Mouse (Mus musculus) kidney, postnatal 0 days (tissue): ENCODE data around the gene Tnnt3. TPM values are rescaled to one million over a fixed set of nuclear protein-coding genes. Genes with fewer than 3 reads are reported as not detected.

Experiments
- ATAC-seq: fragments of 200-750 bp; cut with Nextera tagmentation; replicated peaks from 2 replicates; pipeline ENCODE4 v1.8.0; 2017; ENCODE audit warnings: low read depth, moderate number of reproducible peaks, moderate TSS enrichment, moderate library complexity; ENCODE audit not compliant: low FRiP score
- DNase-seq: peaks from one replicate; pipeline ENCODE4 v3.0.0-alpha.2; 2016; ENCODE audit warnings: low spot score
- H3K27ac ChIP-seq: fragments of 300-500 bp; sonication (generic); 2 replicates; pipeline ENCODE4 v1.5.1; 2014; ENCODE audit warnings: mild to moderate bottlenecking
- H3K27me3 ChIP-seq: fragments of 300-500 bp; sonication (generic); 2 replicates; pipeline ENCODE4 v1.6.1; 2014; ENCODE audit warnings: low read length, mixed read lengths; ENCODE audit not compliant: insufficient read depth
- H3K36me3 ChIP-seq: fragments of 300-500 bp; sonication (generic); 2 replicates; pipeline ENCODE4 v1.6.1; 2014; ENCODE audit warnings: low read length, mixed read lengths; ENCODE audit not compliant: insufficient read depth
- H3K4me1 ChIP-seq: fragments of 300-500 bp; sonication (generic); replicated peaks from 2 replicates; pipeline ENCODE4 v1.6.1; 2014; ENCODE audit warnings: antibody characterized with exemption, low read length, mixed read lengths; ENCODE audit not compliant: insufficient read depth
- H3K4me2 ChIP-seq: fragments of 300-500 bp; sonication (generic); 2 replicates; pipeline ENCODE4 v1.6.1; 2014; ENCODE audit warnings: mild to moderate bottlenecking, low read length, moderate library complexity, mixed read lengths
- H3K4me3 ChIP-seq: fragments of 300-500 bp; sonication (generic); replicated peaks from 2 replicates; pipeline ENCODE4 v1.5.1; 2014; ENCODE audit warnings: low read depth, low read length
- H3K9ac ChIP-seq: fragments of 300-500 bp; sonication (generic); 2 replicates; pipeline ENCODE4 v1.6.1; 2014; ENCODE audit warnings: low read depth, low read length
- H3K9me3 ChIP-seq: fragments of 300-500 bp; sonication (generic); replicated peaks from 2 replicates; pipeline ENCODE4 v1.6.1; 2016; ENCODE audit warnings: low read length, inconsistent platforms, mixed read lengths
- CTCF ChIP-seq: IDR thresholded peaks from 2 replicates; pipeline ENCODE4 v1.5.1; 2016; ENCODE audit warnings: antibody characterized with exemption, low read depth, mild to moderate bottlenecking, moderate library complexity
- WGBS: fragments of 180-500 bp; shearing (Covaris S2); extraction: QIAGEN DNeasy Blood & Tissue Kit; methylation state at CpG from one replicate; pipeline ENCODE4 v1.1.7; 2014; 5-methylcytosine and 5-hydroxymethylcytosine counted together
- polyA plus RNA-seq: library from polyadenylated mRNA; unstranded; fragments of >200 nt; fragmentation: Nextera tagmentation; extraction: Ambion mirVana; gene quantifications from 2 replicates; pipeline ENCODE4 v1.2.1, GENCODE M21; 2015

The Tnnt3 gene
- polyA plus RNA-seq, 1 experiment from 2014 or later = 3.4 TPM

- Histone ChIP-seq H3K4me1 (peaks cover 22% of the 10 kb centered on the region), H3K27ac (peak overlapping the region; percentile 90), H3K36me3 (no peaks in the 10 kb centered on the region), H3K9ac (peak overlapping the region; percentile 60; the same call in 1 of the 2 replicates), H3K27me3 (no peaks in the 10 kb centered on the region), H3K4me2 (peak overlapping the region; percentile 49), H3K4me3 (peak overlapping the region; percentile 19), H3K9me3 (no peaks in the 10 kb centered on the region)
- WGBS = 74% methylated on average over 2 of the region's 2 CpGs
- no peak for ATAC-seq
- no peak for DNase-seq
- no peak for TF ChIP-seq CTCF
Measured at GRCm38 (mm10) chr7:142473476-142473875, 25.2 kb upstream of the Tnnt3 start.

GRCm38 (mm10) chr7:142474799-142475198 lies 23.8 kb upstream of the Tnnt3 start:
- DNase-seq = peak; percentile 44
- TF ChIP-seq CTCF = no peak
- WGBS = 32% methylated on average over 14 of the region's 14 CpGs
- peaks cover 22% of the 10 kb centered on the region for H3K4me1 ChIP-seq
- H3K36me3 ChIP-seq = no peaks in the 10 kb centered on the region
- no peaks in the 10 kb centered on the region for H3K27me3 ChIP-seq
- ATAC-seq = peak; percentile 13; the same call in 1 of the 2 replicates
- H3K27ac ChIP-seq = peak overlapping the region; percentile 90
- peak overlapping the region; percentile 15; the same call in 1 of the 2 replicates for H3K4me3 ChIP-seq
- peak overlapping the region; percentile 49 for H3K4me2 ChIP-seq
- peak overlapping the region; percentile 48 for H3K9ac ChIP-seq
- no peaks in the 10 kb centered on the region for H3K9me3 ChIP-seq

GRCm38 (mm10) chr7:142475641-142476040 lies 23.0 kb upstream of the Tnnt3 start:
- Histone ChIP-seq H3K4me3 (peak overlapping the region; percentile 15), H3K4me1 (peaks cover 18% of the 10 kb centered on the region)
- TF ChIP-seq CTCF = no peak

GRCm38 (mm10) chr7:142476271-142476670 lies 22.4 kb upstream of the Tnnt3 start:
- 67% methylated on average over 5 of the region's 5 CpGs for WGBS
- ATAC-seq = no peak
- H3K27me3 ChIP-seq = no peaks in the 10 kb centered on the region

More at GRCm38 (mm10) chr7:142475641-142476040, 23.0 kb upstream of the Tnnt3 start:
- no peaks in the 10 kb centered on the region for H3K9me3 ChIP-seq
- DNase-seq (no peak), ATAC-seq (no peak)
- no peaks in the 10 kb centered on the region for H3K27me3 ChIP-seq
- peak overlapping the region; percentile 90 for H3K27ac ChIP-seq
- H3K36me3 ChIP-seq = no peaks in the 10 kb centered on the region
- 62% methylated on average over 7 of the region's 7 CpGs for WGBS
- peak overlapping the region; percentile 49 for H3K4me2 ChIP-seq
- peak overlapping the region; percentile 48 for H3K9ac ChIP-seq

GRCm38 (mm10) chr7:142476795-142477452 lies 21.7 kb upstream of the Tnnt3 start:
- H3K4me1 ChIP-seq = peaks cover 17% of the 10 kb centered on the region

More at GRCm38 (mm10) chr7:142476271-142476670, 22.4 kb upstream of the Tnnt3 start:
- DNase-seq = no peak
- no peak for TF ChIP-seq CTCF
- Histone ChIP-seq H3K9ac (peak overlapping the region; percentile 48), H3K4me2 (peak overlapping the region; percentile 49), H3K36me3 (no peaks in the 10 kb centered on the region), H3K4me1 (peaks cover 17% of the 10 kb centered on the region), H3K27ac (peak overlapping the region; percentile 90), H3K4me3 (0 out of 2 replicates have a peak overlapping the region, but pooled peaks have one; percentile 15), H3K9me3 (no peaks in the 10 kb centered on the region)

GRCm38 (mm10) chr7:142478001-142478400 lies 20.6 kb upstream of the Tnnt3 start:
- H3K27ac ChIP-seq = no peak overlapping the region
- peaks cover 22% of the 10 kb centered on the region for H3K4me1 ChIP-seq
- no peaks in the 10 kb centered on the region for H3K27me3 ChIP-seq
- H3K9me3 ChIP-seq = no peaks in the 10 kb centered on the region
- H3K4me3 ChIP-seq = no peak overlapping the region
- TF ChIP-seq CTCF = no peak
- DNase-seq (no peak), ATAC-seq (no peak)
- H3K9ac ChIP-seq = no peak overlapping the region
- H3K36me3 ChIP-seq = no peaks in the 10 kb centered on the region
- peak overlapping the region; percentile 41 for H3K4me2 ChIP-seq
- 81% methylated on average over 6 of the region's 6 CpGs for WGBS

More at GRCm38 (mm10) chr7:142476795-142477452, 21.7 kb upstream of the Tnnt3 start:
- no peak for ATAC-seq
- peak overlapping the region; percentile 49 for H3K4me2 ChIP-seq
- 44% methylated on average over 13 of the region's 13 CpGs for WGBS
- TF ChIP-seq CTCF = no peak
- H3K4me3 ChIP-seq = no peak overlapping the region
- H3K9me3 ChIP-seq = no peaks in the 10 kb centered on the region
- no peak for DNase-seq
- no peaks in the 10 kb centered on the region for H3K27me3 ChIP-seq
- peak overlapping the region; percentile 58; the same call in 1 of the 2 replicates for H3K27ac ChIP-seq
- H3K9ac ChIP-seq = peak overlapping the region; percentile 3; the same call in 1 of the 2 replicates
- no peaks in the 10 kb centered on the region for H3K36me3 ChIP-seq
